Mouse (Mus musculus) CD4-positive, CD25-positive, alpha-beta regulatory T cell, adult 4 months (primary cell): ENCODE measurements around the gene Rcsd1. TPM values are rescaled to one million over a fixed set of nuclear protein-coding genes. Genes with fewer than 3 reads are reported as not detected.

Experiments used
- ATAC-seq: one replicate; pipeline ENCODE4 v1.8.0; 2017
- polyA plus RNA-seq, 2 experiments: library from polyadenylated mRNA; unstranded; fragments of 100-300 nt; shearing (Covaris generic); gene quantifications; one replicate each; pipeline ENCODE4 v1.2.1; 2017

Gene Rcsd1
- 100 to 1,000 TPM; 114 to 159 TPM for polyA plus RNA-seq

- peak; percentile 80 for ATAC-seq
These were observed at the start of gene Rcsd1 for GRCm38 (mm10) chr1:165709629-165710256. TSS of gene Rcsd1 (minus strand) at chr1:165709757.

- ATAC-seq: no peak
These were observed 45.6 kb upstream of the Rcsd1 start for GRCm38 (mm10) chr1:165755194-165755593.

- no peak for ATAC-seq
These were observed 44.6 kb upstream of the Rcsd1 start for GRCm38 (mm10) chr1:165754205-165754604.

GRCm38 (mm10) chr1:165751838-165752237 lies 42.3 kb upstream of the Rcsd1 start:
- ATAC-seq: no peak

- no peak for ATAC-seq
These were observed 41.6 kb upstream of the Rcsd1 start for GRCm38 (mm10) chr1:165751142-165751541.

- ATAC-seq: no peak
These were observed 38.5 kb upstream of the Rcsd1 start for GRCm38 (mm10) chr1:165748053-165748452.

- no peak for ATAC-seq
These were observed 32.4 kb upstream of the Rcsd1 start for GRCm38 (mm10) chr1:165741989-165742388.

GRCm38 (mm10) chr1:165738985-165739384 lies 29.4 kb upstream of the Rcsd1 start:
- ATAC-seq: no peak

GRCm38 (mm10) chr1:165737867-165738266 lies 28.3 kb upstream of the Rcsd1 start:
- ATAC-seq: no peak

- no peak for ATAC-seq
These were observed 27.9 kb upstream of the Rcsd1 start for GRCm38 (mm10) chr1:165737451-165737850.

- peak; percentile 100 for ATAC-seq
These were observed 26.6 kb upstream of the Rcsd1 start for GRCm38 (mm10) chr1:165735826-165736818.

GRCm38 (mm10) chr1:165734840-165735239 lies 25.3 kb upstream of the Rcsd1 start:
- no peak for ATAC-seq

GRCm38 (mm10) chr1:165731553-165731952 lies 22.0 kb upstream of the Rcsd1 start:
- ATAC-seq: no peak

- ATAC-seq: peak; percentile 41
These were observed 20.6 kb upstream of the Rcsd1 start for GRCm38 (mm10) chr1:165730129-165730528.

GRCm38 (mm10) chr1:165728057-165728639 lies 18.6 kb upstream of the Rcsd1 start:
- ATAC-seq: no peak

GRCm38 (mm10) chr1:165726986-165727385 lies 17.4 kb upstream of the Rcsd1 start:
- ATAC-seq: no peak

GRCm38 (mm10) chr1:165725039-165725644 lies 15.6 kb upstream of the Rcsd1 start:
- no peak for ATAC-seq

- no peak for ATAC-seq
These were observed 14.9 kb upstream of the Rcsd1 start for GRCm38 (mm10) chr1:165724219-165725033.

GRCm38 (mm10) chr1:165722531-165723123 lies 13.1 kb upstream of the Rcsd1 start:
- peak; percentile 65 for ATAC-seq

- peak; percentile 15 for ATAC-seq
These were observed 9.1 kb upstream of the Rcsd1 start for GRCm38 (mm10) chr1:165718543-165719105.
